Mouse (Mus musculus) ES-E14 (cell line): Measurements from ENCODE around the gene Otogl. TPM values are rescaled to one million over a fixed set of nuclear protein-coding genes. Genes with fewer than 3 reads are reported as not detected.

Source experiments
- DNase-seq: peaks from one replicate; pipeline ENCODE4 v3.0.0-alpha.2; 2013; ENCODE audit warnings: low read depth, low spot score
- H3K27ac ChIP-seq: 2 replicates; pipeline ENCODE4 v1.5.1; 2012; ENCODE audit warnings: low read depth, mild to moderate bottlenecking, low read length, moderate library complexity, mixed read lengths; ENCODE audit not compliant: poor library complexity, insufficient read depth, severe bottlenecking
- H3K36me3 ChIP-seq: 2 replicates; pipeline ENCODE4 v1.6.1; 2012; ENCODE audit warnings: mild to moderate bottlenecking, low read length, moderate library complexity, mixed read lengths; ENCODE audit not compliant: control insufficient read depth, poor library complexity, insufficient read depth, severe bottlenecking
- H3K4me1 ChIP-seq, 2 experiments: fragments of 150-350 bp in 1 of 2; sonication (generic) in 1 of 2; 2 replicates each; pipeline ENCODE4 v1.6.1; 2012; ENCODE audit warnings: low read length in 2 of 2, mild to moderate bottlenecking in 1 of 2, mixed read lengths in 1 of 2; ENCODE audit not compliant: control insufficient read depth in 2 of 2, insufficient read depth in 2 of 2, poor library complexity in 1 of 2
- H3K4me3 ChIP-seq, 2 experiments: fragments of 150-350 bp in 1 of 2; sonication (generic) in 1 of 2; 2 replicates each; pipeline ENCODE4 v1.5.1; 2012; ENCODE audit warnings: low read length in 2 of 2, low read depth in 1 of 2, mild to moderate bottlenecking in 1 of 2, mixed read lengths in 1 of 2; ENCODE audit not compliant: insufficient read depth in 1 of 2, poor library complexity in 1 of 2, severe bottlenecking in 1 of 2
- H3K9ac ChIP-seq: 2 replicates; pipeline ENCODE4 v1.6.1; 2012; ENCODE audit warnings: low read depth, mild to moderate bottlenecking, low read length, mixed read lengths; ENCODE audit not compliant: poor library complexity, insufficient read depth, severe bottlenecking
- H3K9me3 ChIP-seq: fragments of 150-350 bp; sonication (generic); 2 replicates; pipeline ENCODE4 v1.6.1; 2012; ENCODE audit warnings: low read depth, mild to moderate bottlenecking, low read length; ENCODE audit not compliant: control insufficient read depth, insufficient read depth
- CHD2 ChIP-seq: IDR thresholded peaks from 2 replicates; pipeline ENCODE4 v1.6.1; 2014; ENCODE audit warnings: mild to moderate bottlenecking, low read depth, low read length, inconsistent platforms
- HCFC1 ChIP-seq: IDR thresholded peaks from 2 replicates; pipeline ENCODE4 v1.6.1; 2012; ENCODE audit warnings: low read length, inconsistent platforms, borderline replicate concordance; ENCODE audit not compliant: insufficient read depth
- MAFK ChIP-seq: IDR thresholded peaks from 2 replicates; pipeline ENCODE4 v1.6.1; 2014; ENCODE audit warnings: mild to moderate bottlenecking, low read depth, low read length, inconsistent platforms; ENCODE audit not compliant: insufficient read depth
- ZC3H11A ChIP-seq: IDR thresholded peaks from 2 replicates; pipeline ENCODE4 v1.6.1; 2012; ENCODE audit warnings: low read depth, mild to moderate bottlenecking, inconsistent platforms, low read length, borderline replicate concordance
- ZNF384 ChIP-seq: IDR thresholded peaks from 2 replicates; pipeline ENCODE4 v1.6.1; 2012; ENCODE audit warnings: low read depth, low read length, inconsistent platforms
- in situ Hi-C, 2 experiments: fragments of 600-800 bp; cut with MboI; formaldehyde crosslinking; loops; one replicate each; pipeline ENCODE4 v1.15.1; 2025; ENCODE audit warnings: low sequenced_read_pairs in 2 of 2, inconsistent platforms in 1 of 2; ENCODE audit not compliant: unreplicated experiment in 2 of 2
- total RNA-seq: library from RNA; depleted of rRNA; stranded (reverse); fragments of 300-350 nt; gene quantifications from 2 replicates; pipeline ENCODE4 v1.2.3, GENCODE M21; 2012

The Otogl gene
- total RNA-seq, 1 experiment, result under 0.01 TPM

DNA sequence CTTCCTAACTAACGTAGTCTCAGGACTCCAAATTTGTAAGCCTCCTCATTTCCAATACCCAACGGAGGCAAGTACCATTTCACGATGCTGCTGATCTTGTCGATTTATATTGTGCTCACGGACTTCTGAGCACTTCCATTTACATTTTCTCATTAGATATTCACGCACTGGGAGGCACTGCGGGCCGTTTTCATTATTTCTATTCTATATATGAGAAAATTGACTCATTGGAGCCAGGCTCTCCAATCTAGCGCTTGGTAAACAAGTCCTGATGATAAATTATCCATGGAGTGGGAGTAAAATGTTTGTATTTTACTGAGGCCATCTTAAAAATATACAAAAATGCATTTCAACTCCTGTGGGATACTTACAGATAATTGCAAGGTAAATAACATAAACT lies 21.5 kb downstream of the Otogl start:
- H3K9me3 ChIP-seq, result no peaks in the 10 kb centered on the region
- in situ Hi-C loops, result no loop called here
- TF ChIP-seq HCFC1 (no peak), ZC3H11A (no peak), MAFK (no peak), ZNF384 (no peak), CHD2 (no peak)
- H3K4me3 ChIP-seq, result no peak overlapping the region
- no peak overlapping the region for H3K27ac ChIP-seq
- no peak for DNase-seq
- H3K4me1 ChIP-seq, result no peaks in the 10 kb centered on the region
- no peaks in the 10 kb centered on the region for H3K36me3 ChIP-seq
- H3K9ac ChIP-seq, result no peak overlapping the region

DNA sequence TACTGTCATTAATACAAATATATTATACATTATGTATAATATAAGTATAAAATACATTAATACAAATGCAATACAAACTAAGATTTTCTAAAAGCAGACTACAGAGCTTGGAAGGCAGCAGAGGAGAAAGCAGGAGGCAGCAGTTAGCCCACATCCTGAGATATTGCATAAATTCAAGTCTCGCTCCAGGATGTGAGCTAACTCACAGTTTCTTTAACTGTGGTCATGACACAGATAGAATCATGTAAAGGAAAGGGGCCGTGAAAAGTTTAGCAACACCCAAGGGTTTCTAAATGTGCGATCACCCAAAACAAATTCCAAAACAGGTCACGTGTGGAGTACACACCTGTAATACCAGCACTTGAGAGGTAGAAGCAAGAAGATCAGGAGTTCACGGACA lies 39.4 kb downstream of the Otogl start:
- TF ChIP-seq HCFC1 (no peak), CHD2 (no peak), ZNF384 (no peak), MAFK (no peak), ZC3H11A (no peak)
- Histone ChIP-seq H3K36me3 (no peaks in the 10 kb centered on the region), H3K4me3 (no peak overlapping the region), H3K27ac (no peak overlapping the region), H3K9me3 (no peaks in the 10 kb centered on the region), H3K9ac (no peak overlapping the region), H3K4me1 (no peaks in the 10 kb centered on the region)
- DNase-seq, result no peak
- in situ Hi-C loops, result no loop called here

DNA sequence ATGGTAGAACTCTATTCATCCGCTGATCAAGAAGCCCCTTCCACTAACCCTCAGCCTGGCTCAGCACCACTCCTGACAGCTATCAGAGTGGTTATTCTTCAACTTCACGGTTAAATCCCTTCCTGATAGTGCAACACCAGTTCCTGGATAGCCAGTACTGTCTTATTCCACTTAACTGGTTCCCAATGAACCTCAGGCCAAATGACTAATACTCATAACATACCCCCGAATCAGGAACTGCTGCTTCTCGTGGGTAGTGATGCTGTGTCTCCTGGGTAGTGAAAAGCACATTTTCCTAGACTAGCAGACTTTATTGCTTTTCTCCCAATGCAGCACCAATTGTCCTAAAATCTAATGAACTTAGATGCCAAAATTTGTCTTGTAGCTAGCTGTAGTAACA lies 39.8 kb downstream of the Otogl start:
- TF ChIP-seq HCFC1, result no peak
- no peak for DNase-seq
- H3K9ac ChIP-seq, result no peak overlapping the region

DNA sequence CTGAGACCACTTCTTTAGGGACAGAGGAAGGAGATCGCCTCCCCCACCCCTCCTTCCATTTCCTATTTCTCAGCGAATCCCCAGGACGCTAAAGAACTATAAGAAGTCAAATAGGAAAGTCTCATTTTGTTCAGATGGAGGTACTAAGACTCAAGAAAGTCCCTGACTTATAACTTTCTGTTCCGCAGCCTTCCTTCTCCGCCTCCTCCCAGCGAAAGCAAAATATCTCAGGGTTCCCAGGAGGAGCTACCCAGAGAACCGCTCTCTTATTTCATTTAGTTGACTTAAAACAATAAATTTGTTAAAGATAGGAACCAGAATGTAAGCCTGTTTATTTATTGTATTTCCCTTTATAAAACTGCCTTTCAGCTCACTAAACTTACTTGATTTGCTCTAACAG lies 41.4 kb downstream of the Otogl start:
- Histone ChIP-seq H3K9ac (no peak overlapping the region), H3K9me3 (no peaks in the 10 kb centered on the region), H3K36me3 (no peaks in the 10 kb centered on the region), H3K4me3 (no peak overlapping the region), H3K4me1 (no peaks in the 10 kb centered on the region), H3K27ac (no peak overlapping the region)
- TF ChIP-seq MAFK (no peak), CHD2 (no peak), ZC3H11A (no peak), ZNF384 (no peak), HCFC1 (no peak)
- no peak for DNase-seq
- in situ Hi-C loops, result no loop called here

More for the DNA sequence above, 39.8 kb downstream of the Otogl start:
- in situ Hi-C loops, result no loop called here
- no peak overlapping the region for H3K27ac ChIP-seq
- no peaks in the 10 kb centered on the region for H3K9me3 ChIP-seq
- no peak overlapping the region for H3K4me3 ChIP-seq
- H3K4me1 ChIP-seq, result no peaks in the 10 kb centered on the region
- no peaks in the 10 kb centered on the region for H3K36me3 ChIP-seq

DNA sequence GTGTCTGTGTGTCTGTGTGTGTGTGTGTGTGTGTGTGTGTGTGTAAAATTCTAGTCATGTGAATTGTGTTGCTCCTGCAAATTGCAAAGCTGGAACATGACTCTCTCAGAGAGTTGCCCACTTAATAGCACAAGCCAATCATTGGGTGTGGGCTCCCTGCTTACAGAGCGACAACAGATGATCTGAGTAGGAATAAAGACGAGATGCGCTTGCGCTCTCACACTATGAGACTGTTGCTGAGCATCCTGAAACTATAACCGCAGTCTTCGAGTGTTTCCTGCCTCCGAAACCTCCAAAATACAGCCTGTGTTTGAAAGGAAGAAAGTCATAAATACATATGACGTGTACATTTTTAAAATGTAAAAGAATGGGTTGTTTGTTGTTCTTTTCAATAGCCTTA lies 43.0 kb downstream of the Otogl start:
- no peaks in the 10 kb centered on the region for H3K4me1 ChIP-seq
- in situ Hi-C loops, result no loop called here
- no peak for TF ChIP-seq ZNF384
- TF ChIP-seq HCFC1, result no peak
- no peak overlapping the region for H3K27ac ChIP-seq
- no peak overlapping the region for H3K4me3 ChIP-seq
- no peak overlapping the region for H3K9ac ChIP-seq
- no peaks in the 10 kb centered on the region for H3K36me3 ChIP-seq
- DNase-seq, result no peak
- H3K9me3 ChIP-seq, result no peaks in the 10 kb centered on the region
